Mouse (Mus musculus) cortical plate, adult 2 months (tissue): Measurements from ENCODE around the gene Sez6l2.

Experiments
- CTCF ChIP-seq: fragments of 200-500 bp; IDR thresholded peaks from 2 replicates; pipeline ENCODE4 v1.5.1; 2011; ENCODE audit warnings: mild to moderate bottlenecking, control low read depth, low read length; ENCODE audit not compliant: insufficient read depth; ENCODE audit errors: extremely low read depth
- POLR2A ChIP-seq: fragments of 200-500 bp; IDR thresholded peaks from 2 replicates; pipeline ENCODE4 v1.6.1; 2011; ENCODE audit warnings: mild to moderate bottlenecking, low read length, control low read depth; ENCODE audit not compliant: insufficient read depth; ENCODE audit errors: extremely low read depth

GRCm38 (mm10) chr7:126941801-126942200 is 8.6 kb upstream of the Sez6l2 start:
- TF ChIP-seq POLR2A (no peak), CTCF (no peak)
